Mouse (Mus musculus) heart, postnatal 0 days (tissue): Measurements from ENCODE around the gene Wfdc21. TPM values are rescaled to one million over a fixed set of nuclear protein-coding genes. Genes with fewer than 3 reads are reported as not detected.

ENCODE experiments used
- ATAC-seq: fragments of 200-750 bp; cut with Nextera tagmentation; 2 replicates; pipeline ENCODE4 v1.8.0; 2017; ENCODE audit warnings: low read depth, moderate number of reproducible peaks, moderate library complexity; ENCODE audit not compliant: insufficient read depth
- DNase-seq: peaks from one replicate; pipeline ENCODE4 v3.0.0-alpha.2; 2016; ENCODE audit warnings: low spot score
- H3K27ac ChIP-seq: fragments of 300-500 bp; sonication (generic); 2 replicates; pipeline ENCODE4 v1.5.1; 2014; ENCODE audit warnings: low read depth, mild to moderate bottlenecking
- H3K27me3 ChIP-seq: fragments of 300-500 bp; sonication (generic); 2 replicates; pipeline ENCODE4 v1.6.1; 2014; ENCODE audit warnings: low read length, mixed read lengths; ENCODE audit not compliant: control insufficient read depth, insufficient read depth
- H3K36me3 ChIP-seq: fragments of 300-500 bp; sonication (generic); replicated peaks from 2 replicates; pipeline ENCODE4 v1.6.1; 2014; ENCODE audit warnings: low read length, mixed read lengths; ENCODE audit not compliant: control insufficient read depth, insufficient read depth
- H3K4me1 ChIP-seq: fragments of 300-500 bp; sonication (generic); 2 replicates; pipeline ENCODE4 v1.6.1; 2014; ENCODE audit warnings: antibody characterized with exemption; ENCODE audit not compliant: control insufficient read depth, insufficient read depth
- H3K4me2 ChIP-seq: fragments of 300-500 bp; sonication (generic); 2 replicates; pipeline ENCODE4 v1.6.1; 2014; ENCODE audit warnings: low read depth, mild to moderate bottlenecking, low read length, moderate library complexity
- H3K4me3 ChIP-seq: fragments of 300-500 bp; sonication (generic); 2 replicates; pipeline ENCODE4 v1.5.1; 2014; ENCODE audit warnings: low read depth, low read length
- H3K9ac ChIP-seq: fragments of 300-500 bp; sonication (generic); replicated peaks from 2 replicates; pipeline ENCODE4 v1.6.1; 2014; ENCODE audit warnings: low read depth, low read length, mixed read lengths
- H3K9me3 ChIP-seq: fragments of 300-500 bp; sonication (generic); replicated peaks from 2 replicates; pipeline ENCODE4 v1.6.1; 2016; ENCODE audit warnings: low read length; ENCODE audit not compliant: control insufficient read depth
- CTCF ChIP-seq: IDR thresholded peaks from 2 replicates; pipeline ENCODE4 v1.5.1; 2016; ENCODE audit warnings: antibody characterized with exemption, control low read depth, low read depth
- EP300 ChIP-seq: IDR thresholded peaks from 2 replicates; pipeline ENCODE4 v1.6.1; 2016; ENCODE audit warnings: antibody characterized with exemption, low read depth
- WGBS: fragments of 180-500 bp; shearing (Covaris S2); extraction: QIAGEN DNeasy Blood & Tissue Kit; methylation state at CpG from one replicate; pipeline ENCODE4 v1.1.7; 2014; 5-methylcytosine and 5-hydroxymethylcytosine counted together
- polyA plus RNA-seq: library from polyadenylated mRNA; unstranded; fragments of >200 nt; fragmentation: Nextera tagmentation; extraction: Ambion mirVana; gene quantifications from 2 replicates; pipeline ENCODE4 v1.2.1, GENCODE M21; 2015
- total RNA-seq: library from RNA; depleted of rRNA; stranded (reverse); fragments of >200 nt; gene quantifications from 2 replicates; pipeline ENCODE4 v1.2.3, GENCODE M21; 2014; ENCODE audit warnings: low replicate concordance; rRNA removed

Gene Wfdc21
- total and polyA plus RNA-seq, 2 experiments from 2014 or later = 0.82 TPM; not detected in 1

GRCm38 (mm10) chr11:83793264-83793663 lies 46.5 kb downstream of the Wfdc21 start:
- H3K36me3 ChIP-seq = no peaks in the 10 kb centered on the region
- no peaks in the 10 kb centered on the region for H3K4me1 ChIP-seq
- H3K4me2 ChIP-seq = no peak overlapping the region
- H3K27ac ChIP-seq = no peak overlapping the region
- no peak overlapping the region for H3K9ac ChIP-seq
- TF ChIP-seq EP300 = no peak
- no peaks in the 10 kb centered on the region for H3K27me3 ChIP-seq
- no peaks in the 10 kb centered on the region for H3K9me3 ChIP-seq
- 82% methylated on average over 14 of the region's 14 CpGs for WGBS
- H3K4me3 ChIP-seq = no peak overlapping the region
- DNase-seq = no peak
- ATAC-seq = no peak

GRCm38 (mm10) chr11:83796112-83796511 lies 49.4 kb downstream of the Wfdc21 start:
- WGBS = 55% methylated on average over 6 of the region's 6 CpGs
- ATAC-seq (no peak), DNase-seq (no peak)
- Histone ChIP-seq H3K36me3 (no peaks in the 10 kb centered on the region), H3K4me1 (no peaks in the 10 kb centered on the region), H3K9ac (no peak overlapping the region), H3K4me2 (no peak overlapping the region), H3K9me3 (no peaks in the 10 kb centered on the region), H3K27ac (no peak overlapping the region), H3K4me3 (no peak overlapping the region), H3K27me3 (no peaks in the 10 kb centered on the region)
- no peak for TF ChIP-seq EP300
- TF ChIP-seq CTCF = no peak

GRCm38 (mm10) chr11:83796980-83797608 lies 50.4 kb downstream of the Wfdc21 start:
- H3K9ac ChIP-seq = no peak overlapping the region
- H3K36me3 ChIP-seq = no peaks in the 10 kb centered on the region
- no peaks in the 10 kb centered on the region for H3K4me1 ChIP-seq
- TF ChIP-seq CTCF = no peak
- no peak for TF ChIP-seq EP300
- no peaks in the 10 kb centered on the region for H3K9me3 ChIP-seq
- no peaks in the 10 kb centered on the region for H3K27me3 ChIP-seq
- ATAC-seq = no peak
- 82% methylated on average over 10 of the region's 10 CpGs for WGBS
- no peak overlapping the region for H3K27ac ChIP-seq
- no peak overlapping the region for H3K4me2 ChIP-seq
- DNase-seq = no peak
- no peak overlapping the region for H3K4me3 ChIP-seq

GRCm38 (mm10) chr11:83799871-83800430 lies 53.2 kb downstream of the Wfdc21 start:
- H3K9me3 ChIP-seq = no peaks in the 10 kb centered on the region
- no peak overlapping the region for H3K27ac ChIP-seq
- WGBS = 57% methylated on average over 12 of the region's 12 CpGs
- H3K4me3 ChIP-seq = no peak overlapping the region
- no peak for DNase-seq
- H3K36me3 ChIP-seq = no peaks in the 10 kb centered on the region
- ATAC-seq = no peak
- TF ChIP-seq EP300 (no peak), CTCF (no peak)
- H3K27me3 ChIP-seq = no peaks in the 10 kb centered on the region
- H3K4me1 ChIP-seq = no peaks in the 10 kb centered on the region
- H3K4me2 ChIP-seq = no peak overlapping the region
- H3K9ac ChIP-seq = no peak overlapping the region

GRCm38 (mm10) chr11:83802166-83802565 lies 55.4 kb downstream of the Wfdc21 start:
- Histone ChIP-seq H3K4me3 (no peak overlapping the region), H3K9ac (no peak overlapping the region), H3K4me2 (no peak overlapping the region), H3K9me3 (no peaks in the 10 kb centered on the region), H3K27ac (no peak overlapping the region), H3K27me3 (no peaks in the 10 kb centered on the region), H3K4me1 (no peaks in the 10 kb centered on the region), H3K36me3 (no peaks in the 10 kb centered on the region)
- TF ChIP-seq CTCF = peak; percentile 55
- no peak for TF ChIP-seq EP300
- no peak for ATAC-seq
- 69% methylated on average over 8 of the region's 8 CpGs for WGBS
- DNase-seq = no peak

Other genes starting within 250 kb of the Wfdc21 start
- not detected in 2 replicates for gene Heatr9, start 224.8 kb upstream of the Wfdc21 start, total RNA-seq
- gene Heatr9, start 224.8 kb upstream of the Wfdc21 start, polyA plus RNA-seq = not detected in 2 replicates
- gene Ccl5, start 216.4 kb upstream of the Wfdc21 start, total RNA-seq = not detected in 2 replicates
- gene Ccl5, start 216.4 kb upstream of the Wfdc21 start, polyA plus RNA-seq = 0.31 and 0.65 TPM in 2 replicates
- gene Ccl9, start 168.3 kb upstream of the Wfdc21 start, total RNA-seq = 3.5 and 8.6 TPM in 2 replicates
- gene Ccl9, start 168.3 kb upstream of the Wfdc21 start, polyA plus RNA-seq = 2.2 and 3.6 TPM in 2 replicates
- gene Ccl6, start 153.9 kb upstream of the Wfdc21 start, total RNA-seq = 2.2 TPM in 1 of 2 replicates, not detected in the other
- 5.1 and 5.5 TPM in 2 replicates for gene Ccl6, start 153.9 kb upstream of the Wfdc21 start, polyA plus RNA-seq
- not detected in 2 replicates for gene Rpl9-ps1, start 101.3 kb upstream of the Wfdc21 start, total RNA-seq
- not detected in 2 replicates for gene Rpl9-ps1, start 101.3 kb upstream of the Wfdc21 start, polyA plus RNA-seq
- 0.73 TPM in 1 of 2 replicates, not detected in the other for gene Ccl3, start 97.6 kb upstream of the Wfdc21 start, total RNA-seq
- gene Ccl3, start 97.6 kb upstream of the Wfdc21 start, polyA plus RNA-seq = 0.31 and 0.52 TPM in 2 replicates
- not detected in 2 replicates for gene Ccl4, start 84.4 kb upstream of the Wfdc21 start, total RNA-seq
- gene Ccl4, start 84.4 kb upstream of the Wfdc21 start, polyA plus RNA-seq = 0.98 and 1.7 TPM in 2 replicates
- 9.8 TPM in 1 of 2 replicates, not detected in the other for gene Wfdc17, start 42.9 kb upstream of the Wfdc21 start, total RNA-seq
- 2.9 and 3.7 TPM in 2 replicates for gene Wfdc17, start 42.9 kb upstream of the Wfdc21 start, polyA plus RNA-seq
- gene Wfdc18, start 37.9 kb upstream of the Wfdc21 start, total RNA-seq = not detected in 2 replicates
- 3.3 and 4.6 TPM in 2 replicates for gene Wfdc18, start 37.9 kb upstream of the Wfdc21 start, polyA plus RNA-seq
- 10.2 and 15.1 TPM in 2 replicates for gene Heatr6, start 6.8 kb downstream of the Wfdc21 start, total RNA-seq
- 8.9 and 9.6 TPM in 2 replicates for gene Heatr6, start 6.8 kb downstream of the Wfdc21 start, polyA plus RNA-seq
- gene Hnf1b, start 103.1 kb downstream of the Wfdc21 start, total RNA-seq = not detected in 2 replicates
- gene Hnf1b, start 103.1 kb downstream of the Wfdc21 start, polyA plus RNA-seq = 0.05 TPM in 1 of 2 replicates, not detected in the other
- gene Ddx52, start 195.1 kb downstream of the Wfdc21 start, total RNA-seq = 9.4 and 17.1 TPM in 2 replicates
- 13.9 and 14.9 TPM in 2 replicates for gene Ddx52, start 195.1 kb downstream of the Wfdc21 start, polyA plus RNA-seq
- 8.9 and 13.3 TPM in 2 replicates for gene Synrg, start 217.5 kb downstream of the Wfdc21 start, total RNA-seq
- gene Synrg, start 217.5 kb downstream of the Wfdc21 start, polyA plus RNA-seq = 5.0 and 5.6 TPM in 2 replicates